Mouse (Mus musculus): ENCODE measurements at regions not wholly inside any gene's neighbourhood (a gene's known extent, or its start where the extent isn't known, plus 50 kb on each side); places are given as distances from the start of the nearest gene placed in this dataset.

DNA sequence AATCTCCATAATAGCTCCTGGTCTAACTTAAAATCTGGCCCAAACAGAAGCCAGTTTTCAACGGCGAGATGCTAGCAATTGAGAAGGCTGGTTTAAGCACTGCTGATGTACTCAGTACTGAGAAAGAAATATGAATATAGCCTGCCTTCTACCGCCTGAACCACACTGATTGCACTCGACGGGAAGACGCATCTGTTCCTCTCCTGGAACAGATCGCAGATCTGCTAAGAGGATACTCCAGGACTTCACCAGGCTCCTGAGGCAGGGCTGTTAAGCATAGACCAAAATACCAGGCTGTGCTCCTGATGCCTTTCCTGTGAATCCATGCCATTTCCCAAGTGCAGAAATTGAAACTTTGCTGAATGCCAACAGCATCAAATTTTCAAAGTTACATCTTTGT, 92.6 kb upstream of the Zpld1 start:
- no peak for TF ChIP-seq CTCF (IDR thresholded peaks at IDR 0.05)
- no peak for TF ChIP-seq EP300 (IDR thresholded peaks at IDR 0.05)
